Mouse (Mus musculus) embryonic fibroblast, embryonic 13.5 days (primary cell): ENCODE data around the gene Tmem236.

Experiments used
- CTCF ChIP-seq: IDR thresholded peaks from 2 replicates; pipeline ENCODE4 v1.5.1; 2011; ENCODE audit warnings: mild to moderate bottlenecking, control low read depth, low read length, moderate library complexity, borderline replicate concordance; ENCODE audit not compliant: insufficient read depth
- POLR2A ChIP-seq: IDR thresholded peaks from 2 replicates; pipeline ENCODE4 v1.6.1; 2011; ENCODE audit warnings: low read depth, mild to moderate bottlenecking, control low read depth, low read length, moderate library complexity

GRCm38 (mm10) chr2:14229149-14229548 is 54.8 kb downstream of the Tmem236 start, which contains the start of gene Mrc1:
- TF ChIP-seq CTCF (no peak), POLR2A (no peak)
